Mouse (Mus musculus) urinary bladder, postnatal 4 days (tissue): Measurements from ENCODE around the gene Sept8.

Source experiments
- DNase-seq, 2 experiments: peaks; one replicate each; pipeline ENCODE4 v3.0.0; 2021 to 2022; ENCODE audit warnings: low spot score in 2 of 2

The Sept8 gene

DNA sequence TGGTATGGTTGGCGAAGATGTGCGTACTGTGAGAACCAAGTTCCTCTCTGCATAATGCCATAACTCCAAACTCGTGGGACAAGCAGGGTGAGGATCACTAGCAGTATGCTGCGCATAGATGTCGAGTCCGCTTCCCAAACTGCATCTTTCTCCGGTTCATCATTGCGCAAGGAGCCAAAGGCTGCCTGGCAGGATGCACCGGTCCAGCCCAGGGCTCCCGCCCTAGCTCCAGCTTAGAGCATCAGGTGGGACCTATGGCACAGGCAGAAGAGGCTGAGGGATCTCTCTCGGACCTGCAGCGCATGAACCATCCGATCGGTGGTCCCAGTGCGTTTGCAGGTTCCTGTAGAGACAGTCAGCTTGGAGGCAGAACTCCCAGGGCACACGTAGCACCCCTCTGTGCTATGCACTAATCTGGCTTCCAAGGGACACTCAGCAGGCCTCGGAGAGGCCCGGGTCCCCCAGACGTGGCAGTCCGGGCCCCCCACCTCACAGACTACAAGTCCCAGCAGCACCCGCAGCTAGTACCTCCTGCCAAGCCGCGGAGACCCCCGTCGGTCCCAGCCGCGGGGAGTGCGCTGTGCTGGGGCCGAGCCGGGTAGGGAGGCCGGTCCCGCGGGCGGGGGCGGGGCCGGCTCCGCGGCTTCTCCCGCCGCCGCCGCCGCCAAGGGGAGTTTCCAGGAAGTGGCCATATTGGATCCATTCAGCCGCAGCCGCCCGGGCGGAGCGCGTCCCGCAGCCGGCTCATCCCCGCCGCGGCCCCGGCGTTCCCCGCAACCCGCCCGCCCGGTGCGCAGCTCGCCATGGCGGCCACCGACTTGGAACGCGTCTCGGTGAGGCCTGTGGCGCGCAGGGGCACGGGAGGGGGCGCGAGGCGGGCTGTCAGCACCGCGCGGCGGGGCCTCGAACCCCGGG, at the start of gene Sept8:
TSS of gene Sept8 (plus strand) at position 51 of the 915 bp plus-strand sequence.
- peak in 1 of 2 experiments; percentile 60 for DNase-seq

DNA sequence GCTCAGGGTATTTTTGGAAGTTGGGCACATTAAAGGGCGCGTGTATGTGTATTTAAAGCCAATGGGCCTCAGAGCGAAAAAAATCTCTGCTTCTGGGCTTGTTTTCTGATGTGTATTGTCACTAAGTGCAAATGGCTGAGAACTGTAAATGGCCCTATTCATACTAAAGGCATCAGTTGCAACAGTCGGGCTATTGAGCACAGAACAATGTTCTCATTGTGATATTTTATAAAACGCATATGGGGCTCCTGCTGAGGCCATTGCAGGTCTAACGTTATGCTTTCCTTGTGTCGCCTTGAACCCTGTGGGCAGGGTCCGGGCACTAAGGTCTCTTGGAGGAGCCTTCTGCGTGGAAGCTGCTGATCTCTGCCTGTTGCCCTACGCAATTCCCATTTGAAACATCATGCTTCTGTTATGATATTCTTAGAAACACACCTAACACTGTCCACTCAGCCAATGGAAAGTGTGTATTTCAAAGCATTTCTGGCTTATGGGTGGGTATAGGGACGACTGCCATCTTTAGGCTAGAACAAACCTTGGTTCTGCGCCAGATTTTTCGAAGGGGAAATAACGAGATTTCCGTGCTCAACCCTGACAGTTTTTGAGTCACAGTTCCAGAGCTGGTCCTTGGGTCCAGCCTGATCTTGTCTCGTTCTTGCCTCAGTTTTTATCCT, 49.6 kb upstream of the Sept8 start:
- DNase-seq, result no peak

DNA sequence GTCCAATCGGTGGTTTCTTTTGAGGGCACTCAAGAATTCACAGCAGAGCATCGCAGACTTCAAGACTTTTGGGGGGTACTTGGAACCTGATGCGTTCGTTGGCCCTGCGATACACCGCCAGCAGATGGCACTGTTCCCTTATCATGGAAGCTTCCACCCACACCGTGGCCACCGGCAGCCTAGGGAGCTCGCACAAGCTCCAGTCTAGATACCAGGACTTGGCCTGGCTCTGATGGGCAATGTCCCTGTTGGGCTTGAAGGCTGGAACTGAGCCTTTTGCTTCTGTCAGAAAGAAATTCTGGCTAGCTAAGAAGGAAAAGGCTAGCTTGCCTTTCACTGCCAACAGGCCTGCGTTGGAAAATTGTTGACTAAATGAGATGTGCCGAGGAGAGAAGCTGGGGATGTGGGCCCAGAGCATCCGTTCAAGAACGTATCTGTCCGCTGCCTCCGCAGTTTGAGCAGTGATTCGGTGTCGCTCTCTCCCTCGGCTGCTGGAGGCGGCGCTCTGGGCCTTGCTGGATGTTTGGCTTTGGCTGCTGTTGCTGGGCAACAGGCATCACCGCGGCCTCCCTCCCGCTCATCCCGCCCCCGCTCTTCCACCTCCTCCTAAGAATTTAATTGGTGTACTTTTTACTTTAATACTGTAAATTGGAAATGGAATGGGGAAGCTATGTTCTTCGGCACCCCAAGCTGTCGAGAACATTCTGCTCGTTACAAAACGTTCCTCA, 48.9 kb upstream of the Sept8 start, which contains the start of gene Gm9837:
TSS of gene Gm9837 (minus strand) at position 512 of the 728 bp plus-strand sequence.
- DNase-seq, result peak; percentile 76 to 93

DNA sequence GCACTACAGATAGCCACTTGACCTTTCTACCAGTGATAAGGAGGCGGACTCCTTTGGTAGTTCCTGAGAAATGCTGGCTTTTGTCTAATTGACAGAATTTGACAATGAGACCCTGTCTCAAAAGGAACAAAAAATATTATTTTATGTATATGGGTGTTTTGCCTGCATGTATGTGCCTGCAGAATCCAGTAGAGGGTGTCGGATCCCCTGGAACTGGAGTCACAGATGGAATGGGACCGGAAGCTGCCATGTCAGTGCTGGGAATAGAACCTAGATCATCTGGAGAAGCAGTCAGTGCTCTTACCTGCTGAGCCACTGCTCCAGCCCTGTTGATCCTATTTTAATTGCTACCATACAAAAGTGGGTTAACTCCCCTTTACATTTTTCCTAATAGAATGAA, 46.3 kb upstream of the Sept8 start:
- DNase-seq, result no peak

DNA sequence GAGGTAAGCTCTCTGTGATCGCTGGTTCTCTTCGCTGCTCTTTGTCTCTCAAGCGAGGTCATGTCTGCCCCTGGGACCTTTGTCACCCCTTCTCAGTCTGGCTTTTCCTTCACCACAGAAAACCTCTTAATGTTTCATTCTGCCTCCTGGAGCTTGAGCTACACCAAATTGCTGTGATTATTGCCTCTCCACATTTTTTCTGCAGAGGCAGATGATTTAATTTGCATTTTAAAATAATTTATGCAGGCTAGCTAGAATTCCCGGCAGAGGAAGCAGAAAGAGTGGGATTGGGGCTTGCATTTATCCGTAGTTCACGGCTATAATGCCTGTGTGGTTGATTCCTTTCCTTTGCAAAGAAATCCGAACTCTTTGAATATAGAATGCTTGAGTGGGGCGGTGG, 43.4 kb upstream of the Sept8 start:
- DNase-seq, result no peak

DNA sequence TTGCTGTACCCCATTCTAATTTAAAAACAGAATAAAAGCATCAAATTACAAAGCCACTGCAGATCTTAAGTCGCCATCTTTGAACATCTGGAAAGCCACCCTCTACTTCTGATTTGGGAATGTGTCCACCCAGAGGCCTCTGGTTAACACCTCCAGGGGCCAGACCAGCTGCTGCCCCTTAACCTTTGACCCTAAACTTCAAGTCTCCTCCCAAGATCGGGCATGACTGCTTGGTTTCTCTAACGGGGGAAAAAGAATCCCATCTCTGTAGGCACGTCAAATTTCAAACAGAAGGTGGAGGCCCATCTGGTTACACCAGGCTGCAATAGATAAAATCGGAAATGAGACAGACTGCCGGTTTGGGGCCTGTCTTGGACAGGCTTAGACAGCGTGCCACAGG, 41.2 kb upstream of the Sept8 start:
- no peak for DNase-seq

DNA sequence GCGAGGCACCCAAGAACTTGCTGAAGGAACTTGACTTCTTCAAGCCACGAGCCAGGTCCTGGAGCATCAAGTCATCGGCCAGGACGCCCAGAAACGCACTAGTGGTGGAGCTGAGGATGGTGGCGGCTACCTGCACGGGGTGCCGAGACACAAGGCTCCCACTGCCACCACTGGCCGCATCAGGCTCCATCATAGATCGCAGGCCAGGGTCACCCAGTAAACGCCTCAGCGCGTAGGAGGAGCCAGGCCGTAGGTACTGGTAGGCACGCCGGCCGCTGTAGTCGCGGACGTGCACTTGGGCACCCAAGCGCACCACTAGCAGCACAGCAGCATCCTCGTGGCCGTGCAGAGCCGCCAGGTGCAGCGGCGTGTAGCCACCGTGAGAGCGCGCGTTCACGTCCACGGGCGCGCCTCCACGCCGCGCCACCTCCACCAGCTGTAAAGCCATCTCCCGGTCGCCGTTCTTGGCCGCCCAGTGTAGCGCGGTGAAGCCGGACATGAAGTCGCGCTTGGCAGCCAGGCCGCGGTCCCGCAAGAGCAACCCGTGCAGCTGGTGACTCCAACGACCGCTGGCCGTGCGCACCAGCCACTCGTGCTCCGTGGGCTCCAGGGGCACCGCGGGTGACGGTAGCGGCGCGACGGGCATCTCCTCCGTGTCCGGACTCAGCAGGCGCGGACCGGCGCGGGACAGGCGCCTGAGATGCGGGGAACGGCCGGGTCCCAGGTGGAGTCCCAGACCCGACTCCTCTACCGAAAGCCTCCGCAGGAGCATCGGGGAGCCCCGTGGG, 40.5 kb upstream of the Sept8 start:
- DNase-seq, result no peak

DNA sequence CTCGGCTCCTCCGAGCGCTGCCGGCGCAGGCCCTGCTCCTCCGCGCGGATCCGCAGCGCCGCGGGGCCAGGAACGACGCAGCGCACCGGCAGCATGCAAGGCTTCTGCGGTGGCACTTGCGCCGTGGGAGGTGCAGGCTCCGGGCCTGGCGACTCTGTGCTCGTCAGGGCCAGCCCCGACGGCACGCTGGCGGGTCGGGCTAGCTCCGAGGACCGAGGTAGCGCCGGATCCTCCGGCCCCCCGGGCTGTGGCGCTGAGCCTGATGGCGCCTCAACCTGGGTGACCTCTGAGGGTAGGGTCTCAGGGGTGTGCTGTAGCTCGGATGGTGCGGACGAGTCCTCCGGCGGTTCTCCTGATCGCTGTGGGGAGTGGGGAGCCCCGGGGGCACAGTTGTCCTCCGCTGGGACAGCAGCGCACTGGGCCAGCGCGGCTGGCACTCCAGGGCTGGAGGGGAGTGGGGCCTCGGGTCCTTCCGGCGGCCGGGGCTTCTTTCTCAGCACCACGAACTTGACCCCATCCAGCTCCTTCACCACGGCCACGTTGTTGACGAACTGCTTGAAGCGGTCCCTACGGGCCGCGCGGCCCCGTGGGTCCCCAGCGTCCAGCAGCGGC, 39.8 kb upstream of the Sept8 start:
- DNase-seq, result no peak

DNA sequence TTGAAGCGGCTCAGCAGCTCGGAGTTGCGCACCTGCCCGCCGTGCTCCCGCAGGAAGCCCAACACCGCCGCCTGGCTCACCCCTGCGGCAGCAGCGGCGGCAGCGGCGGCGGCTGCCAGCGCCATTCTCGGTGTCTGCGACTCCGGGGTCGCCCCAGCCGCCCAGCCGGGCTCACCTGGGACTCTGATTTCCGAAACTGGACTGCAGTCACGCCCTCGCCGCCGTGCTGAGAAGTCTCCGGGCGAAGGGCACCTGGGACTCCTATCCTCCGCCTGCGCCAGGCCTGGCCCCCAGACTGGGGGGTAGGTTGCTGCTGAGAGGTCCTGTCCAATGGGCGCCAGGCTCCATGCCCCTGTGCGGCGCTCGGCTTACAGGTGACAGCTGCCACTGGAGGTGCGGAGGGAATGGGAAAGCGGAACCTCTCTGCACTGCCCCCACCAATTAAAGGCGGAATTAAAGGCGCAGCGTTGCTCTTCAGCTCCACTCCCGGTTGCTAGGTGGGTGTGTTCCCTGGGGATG, 39.2 kb upstream of the Sept8 start, which contains the start of the genes Gm9945 and Sowaha:
TSS of gene Gm9945 (plus strand) at position 384 of the 519 bp plus-strand sequence.
TSS of gene Sowaha (minus strand) at position 492 of the 519 bp plus-strand sequence.
- peak in 1 of 2 experiments; percentile 27 for DNase-seq

DNA sequence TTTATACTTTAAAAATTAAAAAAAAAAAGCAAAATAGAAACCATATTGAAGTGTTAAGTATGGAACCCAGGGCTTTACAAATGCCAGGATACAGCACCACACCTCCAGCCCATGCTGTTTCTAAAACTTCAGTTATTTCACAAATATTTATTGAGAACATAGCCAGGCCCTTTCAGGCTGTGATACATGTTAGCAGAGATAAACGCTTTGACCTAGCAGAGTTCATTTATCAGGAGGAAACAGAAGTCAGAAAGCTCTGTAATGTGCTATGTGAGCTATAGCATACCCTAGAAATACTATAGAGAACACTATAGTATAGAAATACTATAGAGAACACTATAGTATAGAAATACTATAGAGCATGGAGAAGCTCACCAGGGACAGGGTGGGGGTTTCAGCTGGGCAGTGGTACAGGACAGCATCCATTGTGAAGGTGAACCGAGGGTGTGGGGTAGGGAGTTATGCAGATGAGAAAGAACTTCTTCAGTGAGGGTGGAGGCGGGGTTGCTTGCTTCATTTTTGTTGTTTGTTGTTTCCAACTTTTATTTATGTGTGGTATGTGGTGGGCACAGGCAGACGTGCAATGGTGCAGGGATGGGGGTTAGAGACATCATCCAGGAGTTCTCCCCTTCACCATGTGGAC, 37.8 kb upstream of the Sept8 start:
- no peak for DNase-seq

DNA sequence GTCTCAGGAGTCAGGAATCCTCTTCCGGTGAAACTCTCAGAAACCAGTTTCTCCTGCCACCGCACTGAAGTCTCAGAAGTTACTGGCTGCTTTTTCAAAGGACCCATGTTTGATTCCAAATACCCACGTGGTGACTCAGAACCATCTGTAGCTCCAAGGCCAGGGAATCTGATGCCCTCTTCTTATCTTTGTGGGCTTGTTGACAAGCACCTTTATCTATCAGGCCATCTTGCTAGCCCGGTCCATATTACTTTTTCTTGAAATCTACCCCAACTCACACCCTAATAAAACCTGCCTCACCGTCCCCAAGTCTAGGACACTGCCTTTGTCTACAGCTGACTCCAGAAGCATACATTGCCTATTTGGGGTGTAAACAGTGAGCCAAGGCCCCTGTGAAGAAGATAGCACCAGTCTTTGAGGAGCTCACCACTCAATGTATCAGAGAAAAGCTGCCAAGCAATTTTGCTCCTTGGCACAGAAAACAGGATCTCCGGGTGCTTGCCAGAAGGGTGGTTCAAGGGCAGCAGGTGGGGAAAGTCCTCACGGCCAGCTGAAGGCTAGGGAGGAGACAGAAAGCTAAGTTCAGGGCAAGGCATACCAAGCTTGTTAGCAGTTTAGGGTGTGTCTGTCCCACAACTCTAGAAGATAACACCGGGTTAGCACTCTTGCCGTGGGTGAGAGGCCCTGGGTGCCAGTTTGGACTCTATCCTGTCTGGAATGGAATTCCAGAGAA, 35.7 kb upstream of the Sept8 start:
- peak in 1 of 2 experiments; percentile 30 for DNase-seq

DNA sequence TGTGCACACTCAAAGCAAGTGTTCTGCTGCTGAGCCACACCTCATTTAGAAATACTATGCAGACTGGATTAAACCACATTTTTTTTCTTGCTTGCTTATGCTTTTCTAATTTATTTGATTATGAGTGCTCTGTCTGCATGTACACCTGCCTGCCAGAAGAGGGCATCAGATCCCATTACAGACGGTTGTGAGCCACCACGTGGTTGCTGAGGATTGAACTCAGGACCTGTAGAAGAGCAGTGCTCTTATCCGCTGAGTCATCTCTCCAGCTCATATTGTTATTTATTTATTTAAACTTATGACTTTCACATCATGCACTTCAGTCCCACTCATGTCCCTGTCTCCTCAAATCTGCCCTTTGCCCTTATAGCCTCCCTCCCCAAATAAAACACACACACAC, 33.3 kb upstream of the Sept8 start:
- DNase-seq, result no peak

DNA sequence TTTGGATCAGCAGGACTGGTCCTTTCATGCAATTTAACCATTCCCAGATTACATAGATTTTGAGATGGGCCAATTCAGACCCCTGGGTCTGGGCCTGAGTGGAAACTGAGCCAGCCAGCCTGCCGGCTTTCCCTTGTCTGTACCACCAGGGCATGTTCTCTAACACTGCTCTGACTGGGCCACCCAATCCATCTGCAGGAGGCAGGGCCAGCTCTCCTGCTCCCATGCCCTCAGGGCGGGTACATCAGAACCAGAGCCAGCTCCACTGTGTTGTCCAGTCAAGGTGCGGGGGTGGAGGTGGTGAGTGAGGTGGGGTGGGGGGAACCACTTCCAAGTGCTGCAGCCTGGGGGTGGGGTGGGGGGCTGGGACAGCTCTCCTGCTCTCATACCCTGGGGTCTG, 32.7 kb upstream of the Sept8 start:
- DNase-seq, result no peak

DNA sequence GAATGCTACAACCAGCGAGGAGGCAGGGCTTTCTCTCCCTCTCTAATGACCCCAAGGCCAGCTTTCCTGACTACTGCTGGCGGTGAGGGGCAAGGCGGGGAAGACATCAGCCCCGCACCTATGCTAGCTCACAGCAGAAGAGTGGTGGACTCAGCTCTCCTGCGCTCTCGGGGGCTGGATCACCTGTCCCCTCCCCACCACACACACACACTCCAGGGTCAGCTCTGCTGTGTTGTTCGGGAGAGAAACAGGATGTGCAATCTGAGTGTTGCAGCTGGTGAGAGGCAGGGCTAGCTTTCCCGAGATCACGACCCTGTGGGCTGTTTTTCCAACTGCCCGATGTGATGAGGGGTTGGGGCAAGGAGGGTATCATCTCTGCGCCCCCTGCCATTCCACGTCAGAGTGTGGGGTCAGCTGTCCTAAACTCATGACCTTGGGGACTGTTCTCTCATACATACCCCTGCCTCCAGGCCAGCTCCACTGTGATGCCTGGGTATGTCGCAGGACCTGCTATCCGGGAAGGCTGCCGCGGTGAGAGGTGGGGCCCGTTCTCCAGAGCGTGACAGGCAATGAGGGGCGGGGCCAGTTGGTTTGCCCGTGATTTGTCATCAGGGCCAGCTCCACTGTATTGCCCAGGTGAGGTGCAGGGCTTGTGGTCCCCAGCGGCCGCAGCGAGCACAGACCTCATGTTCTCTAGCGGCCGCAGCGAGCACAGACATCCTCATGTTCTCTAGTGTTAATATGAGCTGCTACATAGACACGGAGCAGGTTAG, 32.0 kb upstream of the Sept8 start:
- peak in 1 of 2 experiments; percentile 46 for DNase-seq

DNA sequence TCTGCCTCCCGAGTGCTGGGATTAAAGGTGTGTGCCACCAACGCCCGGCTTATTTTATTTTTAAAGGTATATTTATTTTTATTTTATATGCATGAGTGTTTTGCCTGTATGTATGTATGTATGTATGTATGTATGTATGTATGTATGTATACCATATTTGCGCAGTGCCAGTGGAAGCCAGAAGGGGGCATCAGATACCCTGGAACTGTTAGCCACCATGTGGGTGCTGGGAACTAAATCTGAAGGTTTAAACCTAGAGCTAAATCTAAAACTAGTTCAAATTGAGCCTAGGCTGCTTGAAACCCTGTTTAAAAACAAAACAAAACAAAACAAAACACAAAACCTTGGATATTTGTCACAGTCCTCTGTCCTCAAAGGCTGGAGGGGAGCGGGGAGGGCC, 30.1 kb upstream of the Sept8 start:
- no peak for DNase-seq

DNA sequence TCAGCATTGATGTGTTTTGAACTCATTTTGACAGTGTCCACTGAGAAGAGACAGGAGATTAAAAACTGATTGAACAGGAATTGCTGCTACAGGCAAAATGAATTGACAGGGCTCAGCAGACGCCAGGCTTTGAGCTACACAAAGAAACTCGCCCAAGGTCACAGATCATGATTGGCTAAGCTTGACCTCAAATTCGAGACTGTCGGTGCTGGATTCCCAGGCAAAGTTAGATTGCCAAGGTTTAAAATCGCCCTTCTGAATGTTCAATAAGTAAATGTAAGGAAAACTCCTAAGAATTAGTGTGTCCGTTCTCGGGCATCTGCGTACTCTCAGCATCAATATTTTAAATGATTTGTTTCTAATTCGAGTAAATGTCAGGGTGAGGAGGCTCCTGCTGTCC, 29.6 kb upstream of the Sept8 start:
- no peak for DNase-seq

DNA sequence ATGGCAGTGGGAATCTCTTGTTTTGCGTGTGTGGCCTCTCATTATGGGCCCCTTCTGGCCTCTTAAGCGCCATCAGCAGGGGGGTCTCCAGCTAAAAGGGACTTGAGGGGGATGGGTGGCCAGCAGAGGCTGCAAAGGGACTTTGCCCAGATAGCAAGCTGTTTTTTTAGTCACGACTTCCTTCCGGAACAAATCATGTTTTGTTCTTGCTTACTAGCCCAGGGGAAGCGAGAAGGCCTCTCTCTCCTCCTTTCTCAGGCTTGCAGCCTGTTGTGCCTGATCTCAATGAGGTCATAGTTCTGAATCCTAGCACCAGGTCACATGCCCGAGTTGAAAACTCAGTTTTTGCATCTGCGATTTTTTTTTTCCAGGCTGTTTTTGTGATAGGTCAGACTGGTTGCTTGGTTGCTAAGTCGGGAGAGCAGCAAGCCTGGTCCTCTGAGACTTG, 27.1 kb upstream of the Sept8 start:
- DNase-seq, result no peak

DNA sequence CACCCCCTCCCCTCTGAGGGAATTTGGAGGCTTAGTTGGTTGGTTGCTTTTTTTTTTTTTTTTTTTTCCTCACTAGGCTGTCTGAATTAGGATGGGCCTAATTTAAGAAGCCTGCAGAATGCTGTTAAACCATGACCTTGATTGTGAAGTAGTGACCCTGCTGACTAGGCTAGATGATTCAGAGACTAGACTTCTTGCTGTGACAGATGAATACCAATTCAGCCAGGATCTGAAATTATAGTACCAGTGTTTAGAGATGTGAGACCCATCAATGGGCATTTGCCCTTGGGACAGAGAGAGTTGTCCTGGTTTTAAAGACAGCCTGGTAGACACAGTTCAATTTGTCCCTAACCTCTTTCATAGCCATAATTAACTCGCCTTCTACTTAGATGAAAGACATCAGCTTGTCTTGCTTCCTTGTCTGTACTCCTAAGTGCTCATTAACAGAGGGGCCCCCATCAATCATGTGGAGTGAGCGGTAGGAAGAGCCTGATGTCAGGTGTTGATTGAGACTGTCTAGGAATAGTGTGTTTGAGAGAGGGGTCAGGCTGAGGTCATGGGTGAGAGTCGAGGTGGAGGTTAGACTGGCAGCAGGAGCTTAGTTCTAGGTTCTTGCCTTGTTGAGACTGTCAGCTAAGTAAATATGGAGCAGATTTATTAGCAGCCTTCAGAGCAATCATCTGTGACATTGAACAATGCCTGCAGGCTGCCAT, 25.7 kb upstream of the Sept8 start:
- DNase-seq, result no peak
